Mouse (Mus musculus) lung, embryonic 16.5 days (tissue): ENCODE data around the gene Atp5l. TPM values are rescaled to one million over a fixed set of nuclear protein-coding genes. Genes with fewer than 3 reads are reported as not detected.

ENCODE experiments used
- ATAC-seq: fragments of 200-750 bp; cut with Nextera tagmentation; 2 replicates; pipeline ENCODE4 v1.8.0; 2017; ENCODE audit warnings: low read depth, mild to moderate bottlenecking, moderate library complexity
- H3K27ac ChIP-seq: fragments of 300-500 bp; sonication (generic); 2 replicates; pipeline ENCODE4 v1.5.1; 2014; ENCODE audit warnings: mild to moderate bottlenecking, control low read depth, low read length
- H3K27me3 ChIP-seq: fragments of 300-500 bp; sonication (generic); 2 replicates; pipeline ENCODE4 v1.6.1; 2014; ENCODE audit warnings: low read depth, low read length, mixed read lengths; ENCODE audit not compliant: control insufficient read depth, insufficient read depth
- H3K36me3 ChIP-seq: fragments of 300-500 bp; sonication (generic); 2 replicates; pipeline ENCODE4 v1.6.1; 2014; ENCODE audit warnings: low read length; ENCODE audit not compliant: control insufficient read depth, insufficient read depth
- H3K4me1 ChIP-seq: fragments of 300-500 bp; sonication (generic); replicated peaks from 2 replicates; pipeline ENCODE4 v1.6.1; 2014; ENCODE audit warnings: low read length, mixed read lengths; ENCODE audit not compliant: control insufficient read depth, insufficient read depth
- H3K4me2 ChIP-seq: fragments of 300-500 bp; sonication (generic); 2 replicates; pipeline ENCODE4 v1.6.1; 2014; ENCODE audit warnings: low read depth, low read length, control low read depth
- H3K4me3 ChIP-seq: fragments of 300-500 bp; sonication (generic); 2 replicates; pipeline ENCODE4 v1.5.1; 2014; ENCODE audit warnings: mild to moderate bottlenecking, low read length, control low read depth
- H3K9ac ChIP-seq: fragments of 300-500 bp; sonication (generic); 2 replicates; pipeline ENCODE4 v1.6.1; 2014; ENCODE audit warnings: low read length, control low read depth
- H3K9me3 ChIP-seq: fragments of 300-500 bp; sonication (generic); 2 replicates; pipeline ENCODE4 v1.6.1; 2016; ENCODE audit warnings: low read length; ENCODE audit not compliant: control insufficient read depth
- WGBS: fragments of 180-500 bp; shearing (Covaris S2); extraction: QIAGEN DNeasy Blood & Tissue Kit; methylation state at CpG from one replicate; pipeline ENCODE4 v1.1.7; 2014; 5-methylcytosine and 5-hydroxymethylcytosine counted together
- polyA plus RNA-seq: library from polyadenylated mRNA; unstranded; fragments of >200 nt; fragmentation: Nextera tagmentation; extraction: Ambion mirVana; gene quantifications from 2 replicates; pipeline ENCODE4 v1.2.1, GENCODE M21; 2015

Gene Atp5l
- polyA plus RNA-seq, 1 experiment from 2014 or later = 656 TPM

DNA sequence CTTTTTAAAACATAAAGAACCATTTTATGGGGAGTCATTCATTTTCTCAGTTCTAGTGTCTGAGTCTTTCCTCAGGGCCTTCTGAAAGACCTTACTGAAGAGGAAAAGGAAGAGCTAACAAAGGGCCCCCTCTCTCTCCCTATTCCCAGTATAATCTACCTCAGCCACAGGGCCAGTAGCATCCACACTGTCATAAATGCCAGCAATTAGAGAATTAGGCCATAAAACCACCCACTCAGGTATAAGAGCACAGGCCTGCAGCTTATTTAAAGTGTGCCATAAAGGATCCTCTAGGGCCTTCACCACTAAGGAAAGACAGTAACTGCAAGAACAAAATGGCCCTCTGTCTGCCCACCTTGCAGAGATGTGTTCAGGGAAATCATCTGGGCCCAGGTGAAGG is 46.3 kb downstream of the Atp5l start:
- H3K4me2 ChIP-seq = no peak overlapping the region
- H3K36me3 ChIP-seq = 0 out of 2 replicates have a peak, but pooled peaks cover 2% of the 10 kb centered on the region
- no peak for ATAC-seq
- no peak overlapping the region for H3K27ac ChIP-seq
- no peaks in the 10 kb centered on the region for H3K9me3 ChIP-seq
- H3K9ac ChIP-seq = no peak overlapping the region
- peaks cover 9% of the 10 kb centered on the region for H3K4me1 ChIP-seq
- no peaks in the 10 kb centered on the region for H3K27me3 ChIP-seq
- no peak overlapping the region for H3K4me3 ChIP-seq

DNA sequence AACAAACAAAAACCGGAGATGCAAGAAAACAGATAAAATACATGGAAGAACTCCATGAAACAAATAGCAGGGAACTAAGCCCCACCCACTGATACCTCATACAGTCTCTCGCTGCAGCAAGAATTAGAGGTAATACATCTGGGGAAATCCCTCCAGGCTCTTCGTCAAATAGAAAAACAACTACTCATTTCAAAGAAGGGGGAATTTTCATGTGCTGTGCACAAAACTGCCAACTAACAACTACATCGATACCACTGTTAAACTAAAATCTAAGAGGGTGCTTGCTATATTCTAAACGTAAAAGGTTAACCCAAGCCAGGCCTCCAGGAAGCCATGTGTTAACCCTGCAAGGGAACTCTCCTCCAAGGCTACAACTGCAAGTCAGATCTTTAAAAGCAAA is 46.9 kb downstream of the Atp5l start:
- no peaks in the 10 kb centered on the region for H3K27me3 ChIP-seq
- no peaks in the 10 kb centered on the region for H3K9me3 ChIP-seq
- no peak overlapping the region for H3K4me3 ChIP-seq
- H3K9ac ChIP-seq = no peak overlapping the region
- no peak overlapping the region for H3K27ac ChIP-seq
- peaks cover 3% of the 10 kb centered on the region for H3K4me1 ChIP-seq
- H3K36me3 ChIP-seq = 0 out of 2 replicates have a peak, but pooled peaks cover 2% of the 10 kb centered on the region
- 54% methylated on average over 5 of the region's 5 CpGs for WGBS
- H3K4me2 ChIP-seq = no peak overlapping the region
- ATAC-seq = no peak

DNA sequence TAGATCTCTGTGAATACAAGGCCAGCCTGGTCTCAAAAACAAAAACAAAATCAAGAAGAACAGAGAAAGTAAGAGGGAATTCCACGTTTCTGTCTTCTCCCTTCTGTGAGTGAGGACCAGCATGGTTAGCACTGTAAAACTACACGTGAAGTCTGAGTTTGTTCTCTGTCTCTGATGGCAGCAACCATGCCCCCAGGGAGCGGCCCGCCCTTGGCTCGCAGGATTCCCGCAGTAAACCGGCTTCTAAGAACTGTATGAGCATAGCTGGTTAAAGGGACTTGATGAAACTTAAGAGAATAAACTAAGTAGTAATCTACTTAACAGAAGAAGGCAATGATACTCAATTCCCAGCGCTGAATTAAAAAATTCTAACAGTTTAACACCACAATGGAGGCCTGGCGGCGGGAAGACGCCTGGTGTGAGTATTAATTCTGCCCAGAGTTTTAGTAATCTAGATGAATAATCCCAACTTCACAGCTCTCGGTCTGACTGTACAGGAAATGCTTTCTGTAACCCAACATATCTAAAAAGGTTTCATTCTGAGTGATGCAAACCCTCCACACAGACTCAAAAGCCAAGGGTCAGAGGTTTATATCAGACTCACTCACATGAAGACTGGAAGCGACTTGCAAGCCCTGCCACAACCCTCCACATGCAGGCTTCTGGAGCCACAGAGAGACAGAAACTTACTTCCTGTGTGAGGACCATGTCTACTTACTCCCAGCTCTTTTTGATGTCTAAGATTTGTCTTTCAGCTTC is 52.0 kb downstream of the Atp5l start:
- 80% methylated on average over 13 of the region's 13 CpGs for WGBS
- Histone ChIP-seq H3K9ac (no peak overlapping the region), H3K36me3 (peaks cover 11% of the 10 kb centered on the region; the same call in 1 of the 2 replicates), H3K4me2 (no peak overlapping the region), H3K27me3 (no peaks in the 10 kb centered on the region), H3K27ac (no peak overlapping the region), H3K4me1 (peaks cover 4% of the 10 kb centered on the region), H3K9me3 (no peaks in the 10 kb centered on the region), H3K4me3 (no peak overlapping the region)
- no peak for ATAC-seq

DNA sequence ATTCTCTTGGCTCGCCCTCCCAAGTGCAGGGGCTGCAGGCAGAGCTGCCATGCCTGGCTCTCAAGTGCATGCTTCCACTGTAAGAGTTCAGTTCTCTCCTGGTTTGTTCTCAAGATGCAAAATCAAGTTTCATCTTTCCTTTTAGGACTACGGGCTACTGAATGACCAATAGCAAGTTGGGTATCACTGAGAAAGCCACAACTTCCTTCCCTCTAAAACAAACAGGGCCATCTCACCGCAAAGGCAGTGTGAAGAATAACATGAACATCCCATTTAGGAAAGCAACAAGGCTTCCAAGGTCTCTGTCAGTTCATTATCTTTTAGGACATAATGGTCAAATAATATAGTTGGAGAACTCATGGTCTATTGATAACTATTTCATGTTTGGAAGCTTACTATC is 52.9 kb downstream of the Atp5l start:
- no peak for ATAC-seq
- H3K4me1 ChIP-seq = peaks cover 4% of the 10 kb centered on the region
- no peaks in the 10 kb centered on the region for H3K9me3 ChIP-seq
- no peaks in the 10 kb centered on the region for H3K27me3 ChIP-seq
- H3K4me2 ChIP-seq = no peak overlapping the region
- H3K36me3 ChIP-seq = peaks cover 11% of the 10 kb centered on the region; the same call in 1 of the 2 replicates
- no peak overlapping the region for H3K9ac ChIP-seq
- H3K27ac ChIP-seq = no peak overlapping the region
- no peak overlapping the region for H3K4me3 ChIP-seq
- WGBS = 66% methylated on average over 3 of the region's 3 CpGs

DNA sequence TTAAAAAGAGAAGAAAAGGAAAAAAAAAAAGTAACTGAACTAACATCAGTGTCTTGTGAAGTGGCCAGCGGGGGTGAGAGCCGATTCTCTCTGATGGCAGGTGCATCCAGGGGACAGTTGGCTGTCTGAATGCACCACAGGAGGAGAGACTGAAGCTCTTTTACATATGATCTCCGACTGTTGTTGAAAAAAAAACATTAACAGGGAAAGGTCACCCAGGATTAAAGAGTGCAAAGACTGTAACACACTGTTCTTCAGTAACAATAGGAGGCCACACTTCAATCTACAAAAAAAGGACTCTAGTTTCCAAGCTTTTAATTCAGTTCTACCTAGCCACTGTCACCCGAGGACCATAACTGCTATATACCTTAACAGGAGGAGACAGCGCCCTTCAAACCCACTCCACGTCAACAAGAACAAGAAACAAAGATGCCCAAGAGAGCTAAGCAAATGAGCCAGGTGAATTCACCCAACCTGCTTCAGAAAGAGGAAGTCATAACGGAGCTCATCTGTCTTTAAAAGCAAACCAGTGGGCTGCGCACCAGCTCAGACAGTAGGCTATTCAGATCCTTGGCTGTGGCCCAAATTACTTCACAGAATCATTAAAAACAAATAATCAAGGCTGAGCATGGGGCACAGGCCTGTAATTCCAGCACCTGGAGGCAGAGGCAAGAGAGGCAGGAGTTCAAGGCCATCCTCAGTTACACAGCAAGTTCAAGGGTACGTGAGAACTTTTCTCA is 53.9 kb downstream of the Atp5l start:
- ATAC-seq = no peak
- 59% methylated on average over 9 of the region's 9 CpGs for WGBS
- Histone ChIP-seq H3K4me1 (peaks cover 4% of the 10 kb centered on the region), H3K4me3 (no peak overlapping the region), H3K9me3 (no peaks in the 10 kb centered on the region), H3K4me2 (no peak overlapping the region), H3K36me3 (peaks cover 11% of the 10 kb centered on the region; the same call in 1 of the 2 replicates), H3K27ac (no peak overlapping the region), H3K27me3 (no peaks in the 10 kb centered on the region), H3K9ac (no peak overlapping the region)

Other genes with a start within 250 kb of the Atp5l start
- gene Treh, start 247.5 kb downstream of the Atp5l start, polyA plus RNA-seq = not detected in 2 replicates
- 26.4 and 28.1 TPM in 2 replicates for gene Phldb1, start 185.5 kb downstream of the Atp5l start, polyA plus RNA-seq
- 190 and 201 TPM in 2 replicates for gene Arcn1, start 152.9 kb downstream of the Atp5l start, polyA plus RNA-seq
- gene Ift46, start 152.8 kb downstream of the Atp5l start, polyA plus RNA-seq = 99.1 and 112 TPM in 2 replicates
- 0.89 and 1.2 TPM in 2 replicates for gene Tmem25, start 121.4 kb downstream of the Atp5l start, polyA plus RNA-seq
- gene Ttc36, start 117.7 kb downstream of the Atp5l start, polyA plus RNA-seq = 0.84 and 3.5 TPM in 2 replicates
- 8.1 and 11.7 TPM in 2 replicates for gene Kmt2a, start 39.4 kb downstream of the Atp5l start, polyA plus RNA-seq
- 26.3 and 28.3 TPM in 2 replicates for gene Ube4a, start 44.9 kb upstream of the Atp5l start, polyA plus RNA-seq
- 6.2 and 16.7 TPM in 2 replicates for gene Cd3g, start 59.7 kb upstream of the Atp5l start, polyA plus RNA-seq
- gene Cd3d, start 61.0 kb upstream of the Atp5l start, polyA plus RNA-seq = 2.4 and 6.5 TPM in 2 replicates
- gene Cd3e, start 88.9 kb upstream of the Atp5l start, polyA plus RNA-seq = 5.5 and 9.4 TPM in 2 replicates
- 14.2 and 15.9 TPM in 2 replicates for gene Mpzl2, start 119.1 kb upstream of the Atp5l start, polyA plus RNA-seq
- 2.2 and 3.0 TPM in 2 replicates for gene Mpzl3, start 134.4 kb upstream of the Atp5l start, polyA plus RNA-seq
- 0.45 and 0.60 TPM in 2 replicates for gene Jaml, start 158.4 kb upstream of the Atp5l start, polyA plus RNA-seq
- 2.7 and 3.0 TPM in 2 replicates for gene Scn2b, start 197.0 kb upstream of the Atp5l start, polyA plus RNA-seq
- 0.89 and 1.2 TPM in 2 replicates for gene Scn4b, start 217.7 kb upstream of the Atp5l start, polyA plus RNA-seq